Comparison of ENCODE assay signal across 16 mouse cellular contexts in the genomic region with DNA sequence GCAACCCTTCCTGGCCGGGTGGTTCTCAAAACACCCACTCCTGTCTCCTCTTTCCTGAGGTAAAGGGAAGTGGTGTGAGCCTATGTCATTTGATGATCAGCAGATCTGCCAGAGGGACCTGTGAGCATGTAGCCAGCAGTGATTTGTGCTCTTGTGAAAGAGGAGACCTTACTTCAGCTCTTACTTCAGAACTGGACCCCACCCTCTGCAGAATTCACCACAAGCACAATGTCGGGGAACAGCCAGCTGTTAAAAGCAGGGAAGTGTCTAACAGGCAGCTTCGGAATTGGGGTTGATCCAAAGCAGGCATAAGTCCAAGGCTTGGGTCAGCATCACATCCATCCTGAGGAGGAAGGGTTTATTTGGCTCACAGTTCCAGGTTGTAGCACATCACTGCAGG. TPM values are rescaled to one million over a fixed set of nuclear protein-coding genes. Genes with fewer than 3 reads are reported as not detected.
A peak's percentile ranks its signal among the peaks of the same experiment; 100 is the strongest.
DNase-seq lines count a peak whose midpoint lies in the region; ATAC-seq and TF ChIP-seq lines count a peak whose summit lies in the region.
"Had no signal": no experiment of that assay in that cellular context is flagged by ENCODE, and none has a peak within 500 bp of the region (broad histone marks: within the 10 kb centered on the region; RNA-seq: fewer than 3 reads in every experiment).

No protein-coding gene starts in this region.

- H3K27ac ChIP-seq in embryonic facial prominence, embryonic 14.5 days (replicated peaks; ENCODE audit: low read depth, low read length) = no peak overlapping the region
- no peak overlapping the region for H3K27ac ChIP-seq in embryonic facial prominence, embryonic 10.5 days (replicated peaks)
- H3K27ac ChIP-seq in lung, embryonic 14.5 days (ENCODE audit: low read depth) = no peak overlapping the region
- H3K27ac ChIP-seq: forebrain, embryonic 13.5 days; hindbrain, embryonic 12.5 days; limb, embryonic 10.5 days; liver, embryonic 15.5 days; midbrain, embryonic 10.5 days had no signal

- H3K36me3 ChIP-seq in embryonic facial prominence, embryonic 14.5 days (ENCODE audit: control insufficient read depth, insufficient read depth, low read length) = no peaks in the 10 kb centered on the region
- H3K36me3 ChIP-seq in embryonic facial prominence, embryonic 10.5 days (replicated peaks) = no peaks in the 10 kb centered on the region
- no peaks in the 10 kb centered on the region for H3K36me3 ChIP-seq in lung, embryonic 14.5 days (ENCODE audit: insufficient read depth)
- H3K36me3 ChIP-seq: hindbrain, embryonic 12.5 days; limb, embryonic 10.5 days; liver, embryonic 15.5 days; midbrain, embryonic 10.5 days had no signal

- no peak overlapping the region for H3K4me2 ChIP-seq in embryonic facial prominence, embryonic 14.5 days (ENCODE audit: low read depth, low read length)
- H3K4me2 ChIP-seq in lung, embryonic 14.5 days = no peak overlapping the region
- H3K4me2 ChIP-seq: forebrain, embryonic 13.5 days; hindbrain, embryonic 12.5 days; liver, embryonic 15.5 days had no signal

- DNase-seq in embryonic facial prominence, embryonic 14.5 days (ENCODE audit: low spot score) = peak; percentile 35
- DNase-seq in embryonic facial prominence, embryonic 10.5 days (ENCODE audit: low spot score) = no peak
- DNase-seq in 416B (ENCODE audit: low read depth) = peak; percentile 57
- peak; percentile 35 for DNase-seq in gastrocnemius, postnatal 14 days
- peak; percentile 21 for DNase-seq in lung, embryonic 14.5 days
- DNase-seq in left cerebral cortex, adult 9 months (ENCODE audit: low spot score in 2 of 2) = no peak
- no peak for DNase-seq in spleen, postnatal 10 days (ENCODE audit: low spot score in 2 of 2)
- DNase-seq in cerebellum, adult 11-12 months = no peak
- DNase-seq: kidney, adult 18-20 months; retina, postnatal 1 day; thymus, adult 2 months had no signal

- no peak overlapping the region for H3K9ac ChIP-seq in embryonic facial prominence, embryonic 14.5 days (ENCODE audit: low read depth, low read length)
- no peak overlapping the region for H3K9ac ChIP-seq in lung, embryonic 14.5 days
- H3K9ac ChIP-seq: forebrain, embryonic 13.5 days; hindbrain, embryonic 12.5 days; liver, embryonic 15.5 days had no signal

- H3K4me1 ChIP-seq in embryonic facial prominence, embryonic 14.5 days (ENCODE audit: control insufficient read depth, insufficient read depth, low read length) = no peaks in the 10 kb centered on the region
- H3K4me1 ChIP-seq in embryonic facial prominence, embryonic 10.5 days = no peaks in the 10 kb centered on the region
- no peaks in the 10 kb centered on the region for H3K4me1 ChIP-seq in lung, embryonic 14.5 days (ENCODE audit: insufficient read depth)
- H3K4me1 ChIP-seq: forebrain, embryonic 13.5 days; hindbrain, embryonic 12.5 days; liver, embryonic 15.5 days had no signal

- H3K9me3 ChIP-seq in embryonic facial prominence, embryonic 14.5 days (ENCODE audit: control insufficient read depth, low read length) = no peaks in the 10 kb centered on the region
- peaks cover 7% of the 10 kb centered on the region for H3K9me3 ChIP-seq in embryonic facial prominence, embryonic 10.5 days
- H3K9me3 ChIP-seq in lung, embryonic 14.5 days (ENCODE audit: low read depth, low read length) = no peaks in the 10 kb centered on the region
- H3K9me3 ChIP-seq: forebrain, embryonic 13.5 days; hindbrain, embryonic 12.5 days; limb, embryonic 10.5 days; liver, embryonic 15.5 days; midbrain, embryonic 10.5 days had no signal

- no peaks in the 10 kb centered on the region for H3K27me3 ChIP-seq in embryonic facial prominence, embryonic 14.5 days (replicated peaks; ENCODE audit: control insufficient read depth, insufficient read depth, low read length)
- 0 out of 2 replicates have a peak, but pooled peaks cover 5% of the 10 kb centered on the region for H3K27me3 ChIP-seq in embryonic facial prominence, embryonic 10.5 days (replicated peaks; ENCODE audit: low read depth, poor library complexity, severe bottlenecking)
- no peaks in the 10 kb centered on the region for H3K27me3 ChIP-seq in lung, embryonic 14.5 days (ENCODE audit: insufficient read depth, low read length)
- H3K27me3 ChIP-seq: forebrain, embryonic 13.5 days; hindbrain, embryonic 12.5 days; liver, embryonic 15.5 days had no signal

- intact Hi-C loops in gastrocnemius, postnatal 14 days (cut with DNase I; ENCODE audit: low total_unique reads) = no loop called here

- 50% methylated on average over 3 of the region's 3 CpGs for WGBS in embryonic facial prominence, embryonic 14.5 days
- 73% methylated on average over 3 of the region's 3 CpGs for WGBS in embryonic facial prominence, embryonic 10.5 days
- 50% methylated on average over 3 of the region's 3 CpGs for WGBS in lung, embryonic 14.5 days

- no peak overlapping the region for H3K4me3 ChIP-seq in embryonic facial prominence, embryonic 14.5 days (ENCODE audit: low read depth, low read length)
- H3K4me3 ChIP-seq in embryonic facial prominence, embryonic 10.5 days = no peak overlapping the region
- no peak overlapping the region for H3K4me3 ChIP-seq in lung, embryonic 14.5 days (ENCODE audit: low read depth, low read length)
- H3K4me3 ChIP-seq: forebrain, embryonic 13.5 days; hindbrain, embryonic 12.5 days; limb, embryonic 10.5 days; liver, embryonic 15.5 days; midbrain, embryonic 10.5 days had no signal

- ATAC-seq in embryonic facial prominence, embryonic 14.5 days (ENCODE audit: low read depth) = no peak
- ATAC-seq in lung, embryonic 14.5 days (ENCODE audit: insufficient read depth) = no peak
- ATAC-seq: forebrain, embryonic 13.5 days had no signal

- no peak for TF ChIP-seq CTCF in lung, embryonic 14.5 days (IDR thresholded peaks at IDR 0.05; ENCODE audit: low read depth)

RNA-seq across cellular contexts. Expression of gene Flvcr2, which starts 25.0 kb away (rescaled TPM):
- polyA plus RNA-seq in embryonic facial prominence, embryonic 14.5 days (2014; fragmentation: Nextera tagmentation; extraction: Ambion mirVana) = 2.7 and 2.8 TPM in 2 replicates
- 0.74 and 0.88 TPM in 2 replicates for polyA plus RNA-seq in embryonic facial prominence, embryonic 10.5 days (2016; fragmentation: Nextera tagmentation; extraction: Ambion mirVana)
- total RNA-seq in gastrocnemius, postnatal 14 days (2021) = 1 to 10 TPM; 1.4 to 3.0 TPM
- 2.2 and 2.8 TPM in 2 replicates for polyA plus RNA-seq in lung, embryonic 14.5 days (2014; fragmentation: Nextera tagmentation; extraction: Ambion mirVana)

RNA-seq across cellular contexts. Expression of gene Erg28, which starts 53.0 kb away (rescaled TPM):
- polyA plus RNA-seq in embryonic facial prominence, embryonic 14.5 days (2014; fragmentation: Nextera tagmentation; extraction: Ambion mirVana) = 97.5 and 106 TPM in 2 replicates
- 102 and 106 TPM in 2 replicates for polyA plus RNA-seq in embryonic facial prominence, embryonic 10.5 days (2016; fragmentation: Nextera tagmentation; extraction: Ambion mirVana)
- 1 to 10 TPM; 4.1 to 7.2 TPM for total RNA-seq in gastrocnemius, postnatal 14 days (2021)
- polyA plus RNA-seq in lung, embryonic 14.5 days (2014; fragmentation: Nextera tagmentation; extraction: Ambion mirVana) = 113 and 118 TPM in 2 replicates

RNA-seq across cellular contexts. Expression of gene Ttll5, which starts 53.1 kb away (rescaled TPM):
- polyA plus RNA-seq in embryonic facial prominence, embryonic 14.5 days (2014; fragmentation: Nextera tagmentation; extraction: Ambion mirVana) = 12.4 and 14.8 TPM in 2 replicates
- 17.0 and 19.5 TPM in 2 replicates for polyA plus RNA-seq in embryonic facial prominence, embryonic 10.5 days (2016; fragmentation: Nextera tagmentation; extraction: Ambion mirVana)
- total RNA-seq in gastrocnemius, postnatal 14 days (2021) = 1 to 10 TPM; 7.8 to 8.2 TPM
- polyA plus RNA-seq in lung, embryonic 14.5 days (2014; fragmentation: Nextera tagmentation; extraction: Ambion mirVana) = 17.5 and 21.3 TPM in 2 replicates

Comparison
In these comparisons a context has a peak if more than half of its experiments do, and no peak if none do; other contexts are left out.
1. DNase-seq: peak in embryonic facial prominence, embryonic 14.5 days (single experiment), 416B (single experiment), gastrocnemius, postnatal 14 days (single experiment) and lung, embryonic 14.5 days (single experiment); none in embryonic facial prominence, embryonic 10.5 days (single experiment), left cerebral cortex, adult 9 months (0 of 2), spleen, postnatal 10 days (0 of 2) and cerebellum, adult 11-12 months (single experiment).